Mouse (Mus musculus) embryonic stem cell, embryonic (primary cell): ENCODE measurements around the gene Trim31.

Experiments used
- CTCF ChIA-PET, 4 experiments: fragments of 300-600 bp in 2 of 4; fragments of 350-600 bp in 2 of 4; sonication (Branson Sonifier 250); formaldehyde crosslinking; loops; one replicate each; lab custom pipeline; 2022; ENCODE audit warnings: inconsistent platforms in 2 of 4; lab: Charles Lee
- POLR2A ChIA-PET, 4 experiments: fragments of 300-600 bp in 2 of 4; fragments of 350-600 bp in 2 of 4; sonication (Branson Sonifier 250); formaldehyde crosslinking; loops; one replicate each; lab custom pipeline; 2022; ENCODE audit warnings: antibody characterized with exemption in 4 of 4, inconsistent platforms in 1 of 4; lab: Charles Lee

Trim31 gene

GRCm38 (mm10) chr17:36897552-36898205 is at the start of gene Trim31:
Gene Trim31 (plus strand): TSS chr17:36898118.
- ChIA-PET CTCF (interaction anchor here in 3 of 4 experiments (0.6 to 1.6 kb wide), 4 partner anchors 14 to 306 kb away, joined by 3 to 8 read pairs (median 3); no protein-coding TSS in a partner anchor), POLR2A (interaction anchor here in 3 of 4 experiments (0.5 to 2.4 kb wide), 5 partner anchors 9 to 346 kb away, joined by 3 to 6 read pairs (median 4); no protein-coding TSS in a partner anchor)

DNA sequence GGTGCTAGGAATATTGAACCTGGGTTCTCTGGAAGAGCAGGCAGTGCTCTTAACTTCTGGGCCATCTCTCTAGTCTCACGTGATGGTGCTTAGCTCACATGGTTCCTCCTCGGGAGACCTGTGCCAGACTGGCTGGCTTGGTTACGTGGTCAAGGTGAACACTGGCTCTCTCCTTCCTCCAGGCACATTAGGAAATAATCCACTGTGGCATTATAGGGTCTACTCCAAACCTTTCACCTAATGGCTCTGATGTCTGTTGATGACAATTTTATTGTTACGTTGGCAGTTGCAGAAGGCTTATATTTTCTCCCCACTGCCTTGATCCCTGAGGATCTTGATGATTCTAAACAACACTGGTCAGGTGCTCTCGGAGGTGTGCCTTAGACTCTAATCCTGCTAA is 49.0 kb upstream of the Trim31 start:
- ChIA-PET POLR2A (interaction anchor here in 2 of 4 experiments (0.6 to 3.6 kb wide), 10 partner anchors 11 to 1496 kb away, joined by 3 to 24 read pairs (median 4); partner anchors contain the start of genes Trim26 (in 2 of the 2) and Trim15 (in 1 of the 2)), CTCF (interaction anchor here in 3 of 4 experiments (0.5 to 0.9 kb wide), 3 partner anchors 25 to 94 kb away, joined by 3 to 9 read pairs (median 7); partner anchors contain the start of gene Rnf39 (in 1 of the 3))

DNA sequence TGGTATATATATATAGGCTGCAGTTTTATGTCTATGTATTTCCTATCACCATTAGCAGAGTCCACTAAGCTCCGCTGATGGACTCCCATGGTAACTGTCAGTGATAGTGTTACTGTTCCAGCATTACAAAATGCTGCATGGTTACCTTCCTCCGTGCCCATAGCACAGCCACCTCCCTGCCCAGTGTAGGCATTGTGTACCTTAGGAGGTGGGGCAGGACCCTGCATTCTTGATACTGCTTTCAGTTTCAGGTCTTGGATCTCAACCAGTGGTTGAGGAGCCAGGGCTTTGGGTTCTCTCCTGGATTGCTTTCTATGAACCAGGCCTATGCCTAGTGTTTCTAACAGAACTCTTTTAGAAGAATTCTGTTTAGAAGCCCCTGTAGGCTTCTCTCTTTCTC is 47.9 kb upstream of the Trim31 start:
- CTCF ChIA-PET: interaction anchor here in 3 of 4 experiments (0.5 to 0.8 kb wide), 4 partner anchors 13 to 789 kb away, joined by 3 read pairs; partner anchors contain the start of gene Trim26 (in 1 of the 3)
- POLR2A ChIA-PET: interaction anchor here (0.7 to 3.6 kb wide), 7 partner anchors 10 to 285 kb away, joined by 3 to 24 read pairs (median 6); partner anchors contain the start of genes Trim26 (in 3 of the 4) and Trim15 (in 1 of the 4)

GRCm38 (mm10) chr17:36851200-36851599 is 46.7 kb upstream of the Trim31 start:
- ChIA-PET POLR2A (interaction anchor here in 3 of 4 experiments (0.6 to 3.6 kb wide), 8 partner anchors 9 to 69 kb away, joined by 3 to 24 read pairs (median 8); partner anchors contain the start of gene Trim26 (in 3 of the 3)), CTCF (interaction anchor here in 1 of 4 experiments (0.9 kb wide), 1 partner anchor 25 kb away, joined by 4 read pairs; no protein-coding TSS in a partner anchor)

- ChIA-PET CTCF (interaction anchor here in 1 of 4 experiments (1.1 kb wide), 1 partner anchor 28 kb away, joined by 4 read pairs; no protein-coding TSS in a partner anchor), POLR2A (interaction anchor here in 3 of 4 experiments (0.6 to 3.6 kb wide), 12 partner anchors 7 to 69 kb away, joined by 3 to 24 read pairs (median 8); partner anchors contain the start of gene Trim26 (in 3 of the 3))
These were observed 46.3 kb upstream of the Trim31 start for GRCm38 (mm10) chr17:36851627-36852026.

DNA sequence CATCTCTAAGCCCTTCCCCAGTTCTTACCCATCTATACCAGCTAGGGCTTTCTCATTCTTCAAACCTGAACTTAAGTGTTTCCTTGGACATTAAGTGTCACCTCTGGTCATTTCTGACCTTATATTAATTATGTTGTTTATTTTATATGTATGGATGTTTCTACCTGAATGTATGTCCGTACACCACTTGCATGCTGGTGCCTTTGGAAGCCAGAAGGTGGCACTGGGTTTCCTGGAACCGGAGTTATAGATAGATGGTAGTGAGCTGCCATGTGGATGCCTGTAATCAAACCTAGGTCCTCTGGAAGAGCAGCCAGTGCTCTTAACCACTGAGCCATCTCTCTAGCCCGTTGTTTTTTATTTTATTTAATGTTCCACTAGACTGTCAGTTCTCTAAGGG is 42.4 kb upstream of the Trim31 start:
- ChIA-PET POLR2A (interaction anchor here in 3 of 4 experiments (0.6 to 3.0 kb wide), 6 partner anchors 10 to 228 kb away, joined by 3 to 15 read pairs (median 5); partner anchors contain the start of genes Trim26 (in 2 of the 3), Trim10 (in 1 of the 3) and Trim15 (in 1 of the 3)), CTCF (no interaction called here)

DNA sequence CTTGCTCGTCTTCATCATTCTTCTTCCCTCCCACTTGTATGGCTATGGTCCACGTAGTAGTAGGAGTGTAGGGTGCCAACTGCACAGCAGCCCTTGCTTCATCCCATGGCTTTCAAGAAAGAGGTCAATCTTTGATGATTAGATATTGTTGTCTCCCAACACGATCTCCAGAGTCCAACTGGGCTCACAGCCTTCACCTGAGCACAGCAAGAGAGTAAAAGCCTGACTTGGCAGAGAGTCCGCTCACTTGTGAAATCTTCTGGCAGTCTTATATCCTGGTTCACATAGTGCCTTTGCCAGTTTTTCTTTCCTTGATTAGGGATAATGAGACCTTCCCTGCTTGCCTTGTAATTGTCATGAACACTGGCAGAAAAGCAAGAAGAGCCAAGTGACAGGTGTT is 41.7 kb upstream of the Trim31 start:
- POLR2A ChIA-PET: interaction anchor here in 1 of 4 experiments (3.0 kb wide), 1 partner anchor 20 kb away, joined by 15 read pairs; the partner anchor contains the start of gene Trim26
- CTCF ChIA-PET: no interaction called here

DNA sequence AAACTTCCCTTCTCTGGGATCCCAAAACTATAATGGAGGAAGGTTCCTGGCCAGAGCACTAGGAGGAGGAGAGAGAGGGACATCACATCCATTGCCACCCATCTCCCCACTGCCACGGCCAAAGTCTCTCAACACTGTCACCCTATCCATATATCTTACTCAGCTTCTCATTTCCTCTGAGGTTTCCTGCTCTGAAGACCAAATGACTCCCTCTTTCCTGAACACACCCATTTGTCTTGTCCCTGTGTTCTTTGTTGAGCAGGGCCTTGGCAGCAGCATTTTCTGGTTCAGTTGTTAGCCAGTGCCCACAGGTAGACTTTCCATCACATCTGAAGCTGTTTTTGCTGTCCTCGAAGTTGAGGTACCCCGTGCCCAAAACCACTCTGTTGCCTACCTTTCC is 39.7 kb upstream of the Trim31 start:
- ChIA-PET POLR2A (no interaction called here), CTCF (no interaction called here)

DNA sequence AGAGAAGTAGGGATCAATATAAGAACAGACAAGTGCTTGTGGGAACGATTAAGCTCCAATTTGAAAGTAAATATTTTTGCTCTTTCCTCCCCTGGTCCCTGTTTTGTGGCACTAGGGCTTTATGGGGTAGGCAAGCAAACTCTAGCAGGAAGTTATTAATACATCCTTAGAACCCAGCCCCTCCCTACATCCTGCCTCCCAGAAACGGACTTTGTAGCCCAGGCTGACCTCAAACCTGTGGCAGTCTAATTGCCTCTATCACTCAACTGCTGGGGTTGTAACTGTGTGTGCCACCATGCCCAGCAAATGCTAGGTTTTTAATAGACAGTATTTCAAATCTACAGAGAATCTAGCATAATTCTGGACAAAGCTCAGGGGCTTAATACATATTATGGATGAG is 36.2 kb upstream of the Trim31 start:
- POLR2A ChIA-PET: interaction anchor here (0.6 to 3.1 kb wide), 11 partner anchors 8 to 349 kb away, joined by 3 to 15 read pairs (median 4); partner anchors contain the start of genes Trim26 (in 2 of the 4) and Trim10 (in 1 of the 4)

GRCm38 (mm10) chr17:36866719-36867527 is 31.0 kb upstream of the Trim31 start, which contains the start of gene Trim15:
Gene Trim15 (minus strand): TSS chr17:36867210.
- POLR2A ChIA-PET: interaction anchor here in 3 of 4 experiments (0.5 to 3.8 kb wide), 20 partner anchors 12 to 589 kb away, joined by 3 to 14 read pairs (median 4); partner anchors contain the start of gene Trim26 (in 2 of the 3)
- CTCF ChIA-PET: interaction anchor here (0.5 to 2.1 kb wide), 9 partner anchors 15 to 806 kb away, joined by 3 to 9 read pairs (median 3); partner anchors contain the start of gene Trim26 (in 1 of the 4)

More for the DNA sequence above, 36.2 kb upstream of the Trim31 start:
- CTCF ChIA-PET: interaction anchor here in 1 of 4 experiments (1.5 to 1.7 kb wide), 2 partner anchors 38 to 53 kb away, joined by 4 read pairs; no protein-coding TSS in a partner anchor

DNA sequence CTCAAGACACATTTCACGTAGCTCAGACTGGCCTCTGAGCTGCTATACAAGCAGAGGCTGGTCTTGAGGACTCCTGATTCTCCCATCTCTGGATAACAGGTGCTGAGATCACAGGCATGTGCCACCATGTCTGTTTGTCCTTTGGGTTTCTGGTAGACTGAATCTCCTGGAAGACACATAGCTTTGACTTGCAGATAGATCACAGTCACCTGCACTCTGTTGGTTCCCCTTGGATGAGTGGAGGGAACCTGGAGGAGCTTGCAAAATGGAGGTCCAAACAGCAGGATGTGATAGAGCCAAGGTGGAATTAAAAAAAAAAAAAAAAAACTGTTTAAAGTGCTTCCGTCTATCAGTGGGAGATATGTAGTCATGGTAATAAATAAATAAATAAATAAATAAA is 29.1 kb upstream of the Trim31 start:
- CTCF ChIA-PET: interaction anchor here in 3 of 4 experiments (0.8 to 1.2 kb wide), 3 partner anchors 18 to 45 kb away, joined by 3 to 4 read pairs (median 3); no protein-coding TSS in a partner anchor
- POLR2A ChIA-PET: interaction anchor here (0.6 to 2.3 kb wide), 11 partner anchors 8 to 177 kb away, joined by 3 to 8 read pairs (median 4); partner anchors contain the start of genes Trim26 (in 2 of the 4) and Gabbr1 (in 1 of the 4)

GRCm38 (mm10) chr17:36869284-36869954 is 28.5 kb upstream of the Trim31 start, which contains the start of gene Trim10:
Gene Trim10 (plus strand): TSS chr17:36869574.
- ChIA-PET CTCF (interaction anchor here in 3 of 4 experiments (0.8 to 1.2 kb wide), 4 partner anchors 17 to 46 kb away, joined by 3 to 4 read pairs (median 3); partner anchors contain the start of gene Trim26 (in 1 of the 3)), POLR2A (interaction anchor here (0.6 to 2.3 kb wide), 14 partner anchors 9 to 606 kb away, joined by 3 to 8 read pairs (median 4); partner anchors contain the start of genes Trim26 (in 3 of the 4) and Gabbr1 (in 1 of the 4))

GRCm38 (mm10) chr17:36869955-36870810 is 27.7 kb upstream of the Trim31 start:
- ChIA-PET POLR2A (interaction anchor here in 3 of 4 experiments (0.6 to 2.5 kb wide), 11 partner anchors 9 to 665 kb away, joined by 3 to 8 read pairs (median 4); partner anchors contain the start of gene Trim26 (in 2 of the 3)), CTCF (interaction anchor here in 3 of 4 experiments (0.6 to 1.2 kb wide), 5 partner anchors 23 to 46 kb away, joined by 3 to 7 read pairs (median 4); partner anchors contain the start of gene Trim26 (in 1 of the 3))

DNA sequence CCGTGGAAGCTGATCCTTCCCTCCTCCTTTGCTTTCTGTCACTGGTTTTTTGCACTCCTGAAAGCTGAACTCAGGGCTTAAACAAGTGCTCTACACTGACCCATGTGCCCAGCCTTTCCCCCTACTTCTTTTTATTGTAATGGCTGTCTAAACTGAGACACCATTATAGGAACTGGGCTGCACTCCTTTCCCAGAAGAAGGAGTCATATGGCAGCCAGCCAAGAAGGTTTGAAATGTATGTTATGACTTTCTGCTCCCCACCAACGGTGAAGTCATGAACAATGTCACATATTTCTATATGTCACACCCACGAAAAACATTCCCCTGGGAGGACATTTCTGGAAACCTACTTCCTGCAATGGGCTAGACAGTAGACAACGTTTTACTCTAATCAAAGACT is 23.3 kb upstream of the Trim31 start:
- CTCF ChIA-PET: interaction anchor here in 2 of 4 experiments (0.5 kb wide), 2 partner anchors 18 to 271 kb away, joined by 3 to 6 read pairs; no protein-coding TSS in a partner anchor
- POLR2A ChIA-PET: interaction anchor here in 1 of 4 experiments (0.7 kb wide), 1 partner anchor 49 kb away, joined by 3 read pairs; no protein-coding TSS in a partner anchor

DNA sequence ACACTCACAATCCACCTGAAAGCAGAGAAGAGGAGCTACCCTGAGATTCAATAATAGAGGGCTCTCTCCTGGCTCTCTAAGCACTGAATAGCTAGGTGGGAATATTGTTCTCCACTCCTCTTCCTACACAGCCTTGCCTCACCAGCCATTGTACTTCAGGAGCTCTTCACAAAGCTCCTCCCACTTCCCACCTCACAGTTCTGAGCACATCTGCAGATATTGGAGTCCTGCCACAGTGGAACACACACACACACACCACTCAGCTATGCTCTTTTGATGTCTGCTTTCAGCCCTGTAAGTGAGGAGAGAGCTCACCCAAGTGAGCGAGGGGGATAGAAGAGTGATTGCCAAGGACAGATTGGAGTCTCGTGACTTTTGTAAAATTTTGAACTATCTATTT is 14.6 kb upstream of the Trim31 start:
- CTCF ChIA-PET: interaction anchor here in 3 of 4 experiments (0.6 to 1.5 kb wide), 5 partner anchors 9 to 200 kb away, joined by 3 to 7 read pairs (median 3); no protein-coding TSS in a partner anchor

More for the DNA sequence above, 14.6 kb upstream of the Trim31 start:
- POLR2A ChIA-PET: interaction anchor here in 1 of 4 experiments (0.9 to 1.1 kb wide), 4 partner anchors 12 to 47 kb away, joined by 3 to 4 read pairs (median 3); partner anchors contain the start of gene Trim26
